Mouse (Mus musculus) MEL (cell line): ENCODE results near the gene Nr2c2ap. TPM values are rescaled to one million over a fixed set of nuclear protein-coding genes. Genes with fewer than 3 reads are reported as not detected.

Source experiments
- DNase-seq: peaks from one replicate; pipeline ENCODE4 v3.0.0; 2011; ENCODE audit warnings: low read depth, low spot score
- H3K27ac ChIP-seq: 2 replicates; pipeline ENCODE4 v1.5.1; 2012; ENCODE audit warnings: low read depth, mild to moderate bottlenecking, control low read depth, low read length, moderate library complexity; ENCODE audit not compliant: control insufficient read depth
- H3K27me3 ChIP-seq, 2 experiments: fragments of 150-350 bp in 1 of 2; sonication (generic) in 1 of 2; 2 replicates each; pipeline ENCODE4 v1.6.1; 2012; ENCODE audit warnings: low read length in 2 of 2, mild to moderate bottlenecking in 2 of 2, improper control_type of control experiment in 1 of 2, moderate library complexity in 1 of 2; ENCODE audit not compliant: insufficient read depth in 2 of 2, control insufficient read depth in 1 of 2
- H3K36me3 ChIP-seq, 2 experiments: 2 replicates each; pipeline ENCODE4 v1.6.1; 2012 to 2014; ENCODE audit warnings: low read length in 2 of 2, improper control_type of control experiment in 1 of 2, inconsistent platforms in 1 of 2, mild to moderate bottlenecking in 1 of 2; ENCODE audit not compliant: insufficient read depth in 2 of 2, control insufficient read depth in 1 of 2
- H3K4me1 ChIP-seq, 2 experiments: fragments of 150-350 bp in 1 of 2; sonication (generic) in 1 of 2; 2 replicates each; pipeline ENCODE4 v1.6.1; 2012; ENCODE audit warnings: low read length in 2 of 2, improper control_type of control experiment in 1 of 2, mild to moderate bottlenecking in 1 of 2; ENCODE audit not compliant: insufficient read depth in 2 of 2, control insufficient read depth in 1 of 2
- H3K4me3 ChIP-seq, 2 experiments: fragments of 150-350 bp in 1 of 2; sonication (generic) in 1 of 2; 2 replicates each; pipeline ENCODE4 v1.5.1; 2012; ENCODE audit warnings: low read depth in 2 of 2, low read length in 2 of 2, mild to moderate bottlenecking in 2 of 2, moderate library complexity in 2 of 2, control low read depth in 1 of 2, improper control_type of control experiment in 1 of 2; ENCODE audit not compliant: control insufficient read depth in 1 of 2, insufficient read depth in 1 of 2
- H3K79me2 ChIP-seq: 2 replicates; pipeline ENCODE4 v1.6.1; 2012; ENCODE audit warnings: mild to moderate bottlenecking, low read length, moderate library complexity; ENCODE audit not compliant: control insufficient read depth, poor library complexity, insufficient read depth
- H3K9ac ChIP-seq: 2 replicates; pipeline ENCODE4 v1.6.1; 2012; ENCODE audit warnings: low read depth, mild to moderate bottlenecking, control low read depth, low read length, moderate library complexity; ENCODE audit not compliant: control insufficient read depth, poor library complexity, severe bottlenecking
- H3K9me3 ChIP-seq: fragments of 150-350 bp; sonication (generic); replicated peaks from 2 replicates; pipeline ENCODE4 v1.6.1; 2012; ENCODE audit warnings: mild to moderate bottlenecking, low read length, improper control_type of control experiment, moderate library complexity; ENCODE audit not compliant: insufficient read depth
- MAFK ChIP-seq: IDR thresholded peaks from 2 replicates; pipeline ENCODE4 v1.6.1; 2011; ENCODE audit warnings: low read depth, mild to moderate bottlenecking, low read length, improper control_type of control experiment, borderline replicate concordance
- MYB ChIP-seq: IDR thresholded peaks from 2 replicates; pipeline ENCODE4 v1.6.1; 2011; ENCODE audit warnings: mild to moderate bottlenecking, low read depth, low read length, improper control_type of control experiment
- POLR2A ChIP-seq, 2 experiments: IDR thresholded peaks; 2 replicates each; pipeline ENCODE4 v1.6.1; 2011 to 2012; ENCODE audit warnings: low read length in 2 of 2, mild to moderate bottlenecking in 2 of 2, control low read depth in 1 of 2, improper control_type of control experiment in 1 of 2, low read depth in 1 of 2, moderate library complexity in 1 of 2; ENCODE audit not compliant: control insufficient read depth in 1 of 2, insufficient read depth in 1 of 2, poor library complexity in 1 of 2
- TAL1 ChIP-seq: IDR thresholded peaks from 2 replicates; pipeline ENCODE4 v1.6.1; 2012; ENCODE audit warnings: mild to moderate bottlenecking, inconsistent platforms, low read length, moderate library complexity, mixed read lengths
- TBP ChIP-seq: IDR thresholded peaks from 2 replicates; pipeline ENCODE4 v1.8.0; 2011; ENCODE audit warnings: low read depth, low read length, improper control_type of control experiment
- UBTF ChIP-seq: IDR thresholded peaks from 2 replicates; pipeline ENCODE4 v1.6.1; 2012; ENCODE audit warnings: low read depth, mild to moderate bottlenecking, inconsistent platforms, low read length, improper control_type of control experiment, moderate library complexity, borderline replicate concordance; ENCODE audit not compliant: insufficient read depth
- ZC3H11A ChIP-seq: IDR thresholded peaks from 2 replicates; pipeline ENCODE4 v1.6.1; 2012; ENCODE audit warnings: low read depth, mild to moderate bottlenecking, inconsistent platforms, low read length, improper control_type of control experiment
- ZKSCAN1 ChIP-seq: IDR thresholded peaks from 2 replicates; pipeline ENCODE4 v1.6.1; 2012; ENCODE audit warnings: low read depth, mild to moderate bottlenecking, inconsistent platforms, low read length, improper control_type of control experiment, moderate library complexity
- ZMIZ1 ChIP-seq: IDR thresholded peaks from 2 replicates; pipeline ENCODE4 v1.6.1; 2012; ENCODE audit warnings: low read depth, mild to moderate bottlenecking, inconsistent platforms, low read length, improper control_type of control experiment, moderate library complexity
- polyA plus RNA-seq, 2 experiments: library from polyadenylated mRNA; stranded (reverse) in 1 of 2; unstranded in 1 of 2; fragments of >175 nt in 1 of 2; fragments of >200 nt in 1 of 2; gene quantifications; 2 replicates each; pipeline versions ENCODE4 v1.2.1 to v1.2.4; 2012; ENCODE audit warnings: low replicate concordance in 2 of 2, low read depth in 1 of 2; ENCODE audit not compliant: insufficient read length in 2 of 2, insufficient read depth in 1 of 2, missing spikeins in 1 of 2
- total RNA-seq: library from RNA; depleted of rRNA; stranded (reverse); fragments of 300-350 nt; gene quantifications from 2 replicates; pipeline ENCODE4 v1.2.3, GENCODE M21; 2012

Nr2c2ap gene
- total and polyA plus RNA-seq, 3 experiments, result 24.6 to 55.7 TPM; not detected in 1

DNA sequence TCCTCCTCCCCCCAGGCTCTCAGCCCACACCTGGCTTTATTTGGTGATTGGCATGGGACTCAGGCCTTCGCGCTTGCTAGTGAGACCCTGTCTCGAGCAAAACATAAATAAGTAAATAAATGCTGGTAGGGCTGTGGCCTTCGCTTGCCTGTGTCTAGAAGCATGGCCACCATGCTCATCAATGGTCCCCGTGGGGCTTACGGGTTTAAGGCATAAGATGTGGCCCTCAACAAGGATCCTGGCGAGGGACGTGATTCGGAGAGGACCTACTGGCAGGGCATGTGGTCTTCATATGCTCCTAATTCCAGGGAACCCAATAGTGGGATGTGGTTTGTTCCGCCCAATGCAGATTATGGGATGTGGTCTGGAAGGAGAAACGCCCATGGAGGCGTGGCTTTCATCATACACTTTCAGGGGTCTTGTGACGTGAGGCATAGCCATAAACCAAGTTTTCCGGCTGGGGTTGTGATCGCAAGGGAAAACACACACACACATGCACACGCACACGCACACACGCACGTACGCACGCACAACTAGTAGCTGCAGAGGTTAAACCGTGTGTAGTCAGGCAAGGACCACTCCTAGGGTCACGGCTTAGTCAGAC, 19.8 kb upstream of the Nr2c2ap start:
- no peaks in the 10 kb centered on the region for H3K9me3 ChIP-seq
- no peak overlapping the region for H3K4me3 ChIP-seq
- no peak overlapping the region for H3K27ac ChIP-seq
- H3K36me3 ChIP-seq, result no peaks in the 10 kb centered on the region
- TF ChIP-seq ZC3H11A, result no peak
- no peak for TF ChIP-seq TBP
- DNase-seq, result no peak
- H3K4me1 ChIP-seq, result no peaks in the 10 kb centered on the region
- H3K79me2 ChIP-seq, result no peaks in the 10 kb centered on the region
- 0 out of 4 replicates have a peak, but pooled peaks cover 0 to 1% of the 10 kb centered on the region in 2 experiments for H3K27me3 ChIP-seq
- H3K9ac ChIP-seq, result no peak overlapping the region

DNA sequence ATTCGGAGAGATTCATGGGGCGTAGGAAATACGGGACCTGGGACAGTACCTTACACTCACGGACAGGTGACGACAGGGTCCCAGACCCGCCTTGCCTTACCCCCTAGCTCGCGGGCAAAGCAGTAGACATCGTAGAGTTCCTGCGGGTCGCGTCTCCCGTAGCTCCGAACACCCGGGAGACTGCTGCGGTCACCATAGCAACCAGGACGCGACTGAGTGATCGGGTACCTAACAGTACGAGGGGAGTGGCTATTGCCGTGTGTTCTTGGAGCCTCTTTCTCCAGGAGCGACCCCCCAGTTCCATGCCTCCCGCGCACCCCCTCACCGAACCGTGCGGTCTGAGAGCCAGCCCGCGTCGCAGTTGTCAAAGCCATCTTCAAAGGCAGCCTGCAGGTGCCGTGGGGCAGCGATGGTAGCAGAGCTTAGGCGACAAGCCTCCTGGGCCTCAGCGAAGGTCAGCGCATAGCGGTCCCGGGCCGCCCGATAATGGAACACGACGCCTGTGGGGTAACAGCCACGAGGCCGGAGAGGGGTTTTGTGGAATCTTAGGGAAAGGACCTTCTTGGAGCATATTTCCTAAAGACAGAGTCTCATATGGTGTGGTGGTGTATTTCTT, 18.6 kb upstream of the Nr2c2ap start:
- Histone ChIP-seq H3K36me3 (no peaks in the 10 kb centered on the region), H3K79me2 (no peaks in the 10 kb centered on the region), H3K27me3 (0 out of 4 replicates have a peak, but pooled peaks cover 0 to 2% of the 10 kb centered on the region in 2 experiments), H3K4me3 (no peak overlapping the region), H3K4me1 (no peaks in the 10 kb centered on the region), H3K9ac (no peak overlapping the region), H3K27ac (no peak overlapping the region), H3K9me3 (no peaks in the 10 kb centered on the region)
- no peak for DNase-seq
- TF ChIP-seq TAL1 (no peak), ZKSCAN1 (no peak), ZMIZ1 (no peak), UBTF (no peak), POLR2A (IDR thresholded peaks at IDR 0.05; ENCODE audit: control insufficient read depth in 1 of 2, insufficient read depth in 1 of 2, low read depth in 1 of 2, low read length in 2 of 2, poor library complexity in 1 of 2) (no peak), MYB (no peak), TBP (no peak)

DNA sequence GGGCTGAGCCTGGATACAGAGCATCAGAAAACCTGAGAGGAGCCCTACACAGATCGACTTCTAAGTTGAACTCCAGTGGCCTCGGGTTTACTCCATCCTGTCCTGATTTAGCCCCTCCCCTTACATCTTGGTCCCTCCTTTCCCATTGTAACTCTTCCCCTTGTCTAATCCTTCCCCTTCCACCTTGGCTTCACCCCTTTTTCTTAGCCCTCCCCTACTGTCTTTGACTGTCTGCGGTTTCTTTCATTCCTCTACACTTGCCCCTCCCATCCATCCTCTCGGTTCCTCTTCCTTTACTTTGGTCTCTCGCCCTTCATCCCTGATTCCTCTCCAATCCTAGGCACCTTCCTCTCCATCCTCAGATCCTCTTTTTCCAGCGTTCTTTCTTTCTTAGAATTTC, 16.6 kb upstream of the Nr2c2ap start:
- H3K4me1 ChIP-seq, result no peaks in the 10 kb centered on the region
- no peak for TF ChIP-seq MAFK
- TF ChIP-seq TBP, result no peak
- TF ChIP-seq, all 39 proteins: peak for 0
- DNase-seq, result no peak
- Histone ChIP-seq H3K36me3 (no peaks in the 10 kb centered on the region), H3K27me3 (0 out of 4 replicates have a peak, but pooled peaks cover 0 to 3% of the 10 kb centered on the region in 2 experiments), H3K27ac (no peak overlapping the region), H3K9ac (no peak overlapping the region), H3K79me2 (no peaks in the 10 kb centered on the region), H3K4me3 (no peak overlapping the region), H3K9me3 (no peaks in the 10 kb centered on the region)
